Mouse (Mus musculus) brain, embryonic 18.5 days (tissue): ENCODE results near the gene Baiap3.
A peak's percentile ranks its signal among the peaks of the same experiment; 100 is the strongest.
"Not testable (repeated sequence)": the region's sequence is repeated elsewhere in the genome, so short reads cannot be mapped to it uniquely, and the experiment has no call there.

Experiments
- DNase-seq: peaks from one replicate; pipeline ENCODE4 v3.0.0-alpha.2; 2012; ENCODE audit warnings: low read depth, low spot score

Gene Baiap3

GRCm38 (mm10) chr17:25248033-25248750 lies 8.0 kb downstream of the Baiap3 start:
- DNase-seq: no peak

GRCm38 (mm10) chr17:25244239-25244638 lies 11.9 kb downstream of the Baiap3 start:
- no peak for DNase-seq

GRCm38 (mm10) chr17:25243131-25243780 lies 12.9 kb downstream of the Baiap3 start:
- no peak for DNase-seq

GRCm38 (mm10) chr17:25239695-25240636 lies 16.2 kb downstream of the Baiap3 start, which contains the start of the genes Gnptg and Tsr3:
Gene Gnptg, minus strand, starts transcription at chr17:25240124.
Gene Tsr3, plus strand, starts transcription at chr17:25240170.
- DNase-seq: peak; percentile 80

GRCm38 (mm10) chr17:25235635-25236034 lies 20.5 kb downstream of the Baiap3 start:
- no peak for DNase-seq

GRCm38 (mm10) chr17:25231621-25232020 lies 24.5 kb downstream of the Baiap3 start:
- DNase-seq: not testable (repeated sequence)

GRCm38 (mm10) chr17:25230700-25231099 lies 25.5 kb downstream of the Baiap3 start:
- DNase-seq: no peak

GRCm38 (mm10) chr17:25230014-25230655 lies 26.0 kb downstream of the Baiap3 start:
- not testable (repeated sequence) for DNase-seq

GRCm38 (mm10) chr17:25227991-25228390 lies 28.2 kb downstream of the Baiap3 start:
- DNase-seq: no peak

- no peak for DNase-seq
These were observed 30.5 kb downstream of the Baiap3 start for GRCm38 (mm10) chr17:25225659-25226058.

- no peak for DNase-seq
These were observed 31.5 kb downstream of the Baiap3 start for GRCm38 (mm10) chr17:25224586-25225222.

GRCm38 (mm10) chr17:25222951-25223601 lies 33.1 kb downstream of the Baiap3 start:
- DNase-seq: no peak

- DNase-seq: not testable (repeated sequence)
These were observed 33.6 kb downstream of the Baiap3 start for GRCm38 (mm10) chr17:25222504-25222940.

- DNase-seq: no peak
These were observed 34.2 kb downstream of the Baiap3 start for GRCm38 (mm10) chr17:25221821-25222503.

GRCm38 (mm10) chr17:25220746-25221145 lies 35.4 kb downstream of the Baiap3 start:
- DNase-seq: no peak

- DNase-seq: no peak
These were observed 36.5 kb downstream of the Baiap3 start for GRCm38 (mm10) chr17:25219492-25220295.

- no peak for DNase-seq
These were observed 37.2 kb downstream of the Baiap3 start for GRCm38 (mm10) chr17:25218967-25219366.

GRCm38 (mm10) chr17:25215431-25215830 lies 40.7 kb downstream of the Baiap3 start:
- no peak for DNase-seq

- no peak for DNase-seq
These were observed 44.5 kb downstream of the Baiap3 start for GRCm38 (mm10) chr17:25211705-25212104.
